Mouse (Mus musculus) gastrocnemius, postnatal 10 days (tissue): Measurements from ENCODE around the gene Gm11639. TPM values are rescaled to one million over a fixed set of nuclear protein-coding genes. Genes with fewer than 3 reads are reported as not detected.
"Not testable (repeated sequence)": the region's sequence is repeated elsewhere in the genome, so short reads cannot be mapped to it uniquely, and the experiment has no call there.

Source experiments
- DNase-seq: peaks from one replicate; pipeline ENCODE4 v3.0.0; 2021; ENCODE audit warnings: mixed read lengths
- total RNA-seq, 2 experiments: library from RNA; stranded (reverse); gene quantifications; 2 replicates each; pipeline ENCODE4 v1.2.3; 2021

Gene Gm11639
- total RNA-seq, 2 experiments from 2014 or later = 0.02 to 0.07 TPM

DNA sequence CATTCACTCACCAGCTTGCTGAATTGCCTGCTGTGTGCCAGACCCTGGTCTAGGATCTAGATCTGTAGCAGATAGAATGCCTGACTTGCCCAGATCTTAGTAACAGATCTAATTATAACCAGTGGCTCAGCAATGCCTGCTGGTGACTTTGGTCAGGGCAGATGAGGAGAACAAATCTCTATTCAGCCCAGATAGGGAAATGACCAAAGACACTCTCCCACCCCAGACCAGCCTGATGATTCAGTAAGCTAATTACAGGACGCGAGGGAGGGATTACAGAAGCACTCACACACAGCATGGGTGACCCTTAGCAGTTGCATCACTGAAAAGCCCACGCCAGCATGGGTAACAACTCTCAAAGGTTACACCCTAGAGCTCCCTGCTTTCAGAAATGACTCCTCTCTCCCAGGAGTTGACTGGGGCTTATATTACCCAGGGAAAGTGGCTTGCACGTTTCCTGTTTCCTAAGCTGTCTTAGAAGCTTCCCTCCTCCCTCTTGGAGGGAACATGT is 435.1 kb downstream of the Gm11639 start:
- no peak for DNase-seq

DNA sequence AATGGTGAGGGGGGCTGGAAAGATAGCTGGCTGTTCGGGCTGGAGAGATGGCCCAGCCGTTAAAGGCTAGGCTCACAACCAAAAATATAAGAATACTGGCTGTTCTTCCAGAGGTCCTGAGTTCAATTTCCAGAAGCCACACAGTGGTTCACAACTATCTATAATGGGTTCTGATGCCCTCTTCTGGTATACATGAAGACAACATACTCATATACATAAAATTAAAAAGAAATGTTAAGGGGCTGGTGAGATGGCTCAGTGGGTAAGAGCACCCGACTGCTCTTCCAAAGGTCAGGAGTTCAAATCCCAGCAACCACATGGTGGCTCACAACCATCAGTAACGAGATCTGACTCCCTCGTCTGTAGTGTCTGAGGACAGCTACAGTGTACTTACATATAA is 436.3 kb downstream of the Gm11639 start:
- DNase-seq = not testable (repeated sequence)

DNA sequence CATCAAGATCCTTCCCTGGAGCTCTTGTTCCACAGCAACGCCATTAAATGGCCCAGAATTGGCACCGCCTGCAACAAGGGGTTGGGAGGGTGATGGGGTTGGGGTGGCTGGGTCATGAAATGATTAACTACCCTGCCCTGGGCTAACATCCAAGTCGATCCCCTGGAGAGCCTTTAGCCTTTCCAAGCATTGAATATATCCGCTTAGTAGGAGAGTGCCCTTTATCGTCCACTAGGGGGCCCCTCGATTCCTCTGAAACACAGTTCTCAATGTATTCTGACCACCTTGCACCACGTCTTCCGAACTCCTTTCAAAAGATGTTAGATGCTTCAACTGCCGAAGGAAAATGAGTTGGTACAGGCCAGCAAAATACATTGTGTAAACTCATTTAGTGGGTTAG is 438.5 kb downstream of the Gm11639 start:
- DNase-seq = peak; percentile 46

DNA sequence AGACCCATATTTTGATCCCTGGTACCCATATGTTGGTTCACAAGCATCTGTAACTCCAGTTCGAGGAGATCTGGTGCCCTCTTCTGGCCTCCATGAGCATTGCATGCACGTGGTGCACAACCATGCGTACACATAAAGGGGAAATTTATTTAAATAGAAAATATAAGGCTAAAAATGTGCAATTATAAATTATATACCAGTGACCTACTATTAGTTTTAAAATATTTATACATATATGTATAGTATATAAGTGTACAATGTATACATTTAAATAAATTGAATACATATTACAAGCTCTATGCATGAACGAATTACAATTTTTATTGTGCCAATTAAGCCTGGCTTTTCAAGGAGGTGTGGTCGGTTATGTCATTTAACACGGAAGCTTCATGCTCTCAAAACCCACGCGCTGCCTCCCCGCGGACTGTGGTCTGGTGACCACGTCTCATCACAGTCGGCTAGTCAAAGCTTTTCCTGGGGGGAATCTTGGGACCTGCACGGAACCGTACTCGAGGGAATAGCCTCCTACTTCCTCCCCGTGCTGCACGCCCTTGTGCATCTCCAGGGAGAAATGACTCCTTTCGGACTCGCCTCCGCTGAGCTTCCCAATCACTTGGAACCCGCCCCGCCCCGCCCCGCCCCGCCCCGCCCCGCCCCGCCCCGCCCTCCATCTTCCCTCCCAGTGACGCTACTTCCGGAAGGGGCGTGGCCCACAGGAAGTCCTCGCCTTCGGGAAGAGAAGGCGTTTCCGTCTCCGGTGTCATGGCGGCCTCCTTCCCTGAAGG is 440.4 kb downstream of the Gm11639 start, which contains the start of gene Mettl2:
Gene Mettl2 (plus strand): TSS at position 691 of the 785 bp plus-strand sequence.
- DNase-seq = peak; percentile 83

DNA sequence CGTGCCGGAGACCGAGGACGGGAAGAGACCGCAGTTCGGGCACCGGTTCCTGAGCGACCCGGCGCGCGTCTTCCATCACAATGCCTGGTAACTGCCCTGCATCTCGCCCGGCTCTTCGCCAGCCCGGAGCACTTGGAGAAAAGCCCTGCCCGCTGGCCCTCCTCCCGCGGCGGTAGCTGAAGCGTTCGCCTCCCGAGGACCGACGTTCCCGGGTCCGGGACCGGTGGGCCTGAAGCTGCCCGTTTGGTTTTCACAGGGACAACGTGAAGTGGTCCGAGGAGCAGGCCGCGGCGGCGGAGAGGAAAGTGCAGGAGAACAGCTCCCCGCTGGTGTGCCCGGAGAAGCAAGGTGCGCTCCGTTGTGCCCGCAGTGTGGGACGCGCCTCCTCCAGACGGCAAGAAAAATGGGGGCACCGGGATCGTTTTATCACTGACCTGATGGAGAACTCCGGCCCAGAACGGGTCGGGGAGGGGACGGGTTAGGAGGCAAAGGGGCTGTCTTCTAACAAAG is 441.1 kb downstream of the Gm11639 start:
- DNase-seq = no peak

DNA sequence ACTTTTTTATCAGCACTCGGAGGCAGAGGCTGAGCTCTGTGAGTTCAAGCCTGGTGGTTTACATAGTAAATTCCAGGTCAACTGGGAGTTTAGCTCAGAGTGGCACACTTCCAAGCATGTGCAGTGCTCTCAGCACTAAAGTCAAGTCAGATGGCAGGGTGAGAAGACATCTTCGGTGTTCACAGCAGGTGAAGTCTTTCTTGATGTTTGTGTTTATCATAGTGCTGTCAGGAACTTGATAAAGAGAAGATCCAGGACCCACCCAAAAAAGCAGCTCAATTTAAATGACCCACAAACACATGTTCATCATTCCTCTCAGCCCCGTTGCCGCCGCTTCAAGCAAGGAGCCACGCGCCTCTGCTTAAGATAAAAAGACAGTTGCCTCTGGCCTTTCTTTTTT is 450.2 kb downstream of the Gm11639 start:
- no peak for DNase-seq

DNA sequence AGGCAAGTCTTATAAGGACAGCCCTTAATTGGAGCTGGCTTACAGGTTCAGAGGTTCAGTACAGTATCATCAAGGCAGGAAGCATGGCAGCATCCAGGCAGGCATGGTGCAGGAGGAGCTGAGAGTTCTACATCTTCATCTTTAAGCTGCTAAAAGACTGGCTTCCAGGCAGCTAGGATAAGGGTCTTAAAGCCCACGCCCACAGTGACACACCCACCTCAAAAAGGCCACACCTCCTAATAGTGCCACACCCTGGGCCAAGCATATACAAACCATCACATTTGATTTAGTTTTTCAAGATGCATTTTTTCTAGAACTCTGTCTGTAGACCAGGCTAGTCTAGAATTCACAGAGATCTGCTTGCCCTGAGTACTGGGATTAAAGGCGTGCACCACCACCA is 451.7 kb downstream of the Gm11639 start:
- not testable (repeated sequence) for DNase-seq

DNA sequence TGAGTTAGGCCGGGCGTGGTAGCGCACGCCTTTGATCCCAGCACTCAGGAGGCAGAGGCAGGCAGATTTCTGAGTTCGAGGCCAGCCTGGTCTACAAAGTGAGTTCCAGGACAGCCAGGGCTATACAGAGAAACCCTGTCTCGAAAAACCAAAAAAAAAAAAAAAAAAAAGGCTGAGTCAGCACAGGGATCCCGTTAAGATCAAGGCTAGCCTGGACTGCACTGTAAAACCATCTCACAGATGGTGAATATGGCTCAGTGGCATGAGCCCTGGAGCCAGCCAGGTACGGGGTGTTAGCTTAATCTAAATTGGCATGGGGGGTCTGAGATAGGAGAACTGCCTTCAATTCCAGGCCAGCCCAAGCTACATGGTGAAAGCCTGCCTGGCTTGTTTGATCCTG is 455.0 kb downstream of the Gm11639 start:
- not testable (repeated sequence) for DNase-seq

DNA sequence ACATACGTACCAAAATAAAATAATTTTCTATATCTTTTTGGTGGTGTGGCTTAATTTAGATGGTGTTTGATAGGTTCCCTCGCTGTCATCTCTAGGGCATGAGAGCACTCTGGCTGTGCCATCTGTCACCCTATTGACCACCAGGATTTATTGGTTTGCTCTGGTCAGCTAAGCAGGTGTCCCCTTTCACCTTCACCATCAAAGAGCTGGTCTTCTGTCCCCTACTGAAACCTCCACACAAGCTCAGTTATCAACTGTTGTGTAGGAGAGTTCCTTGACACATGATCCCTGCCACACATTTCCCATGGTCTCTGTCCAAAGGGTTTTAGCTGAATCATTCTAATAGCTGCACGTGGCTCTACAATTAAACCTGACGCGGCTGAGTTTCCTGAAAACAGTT is 455.6 kb downstream of the Gm11639 start:
- DNase-seq = no peak

DNA sequence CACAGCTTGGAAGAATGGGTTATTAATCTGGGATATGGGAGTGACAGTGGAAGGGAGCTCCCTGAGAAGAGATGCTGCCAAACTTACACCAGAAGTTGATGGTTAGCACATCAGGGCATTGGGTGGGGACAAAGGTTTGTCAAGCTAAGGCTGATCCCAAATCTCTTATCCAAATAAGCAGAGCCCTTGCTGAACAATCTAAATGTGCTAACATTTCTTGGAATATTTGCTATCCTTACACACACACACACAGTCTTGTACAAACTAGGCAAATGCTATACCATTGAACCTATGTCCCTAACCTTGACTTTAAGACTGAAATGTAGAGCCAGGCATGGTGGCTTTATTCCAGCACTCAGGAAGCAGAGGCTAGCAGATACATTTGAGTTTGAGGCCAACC is 458.1 kb downstream of the Gm11639 start:
- DNase-seq = no peak

DNA sequence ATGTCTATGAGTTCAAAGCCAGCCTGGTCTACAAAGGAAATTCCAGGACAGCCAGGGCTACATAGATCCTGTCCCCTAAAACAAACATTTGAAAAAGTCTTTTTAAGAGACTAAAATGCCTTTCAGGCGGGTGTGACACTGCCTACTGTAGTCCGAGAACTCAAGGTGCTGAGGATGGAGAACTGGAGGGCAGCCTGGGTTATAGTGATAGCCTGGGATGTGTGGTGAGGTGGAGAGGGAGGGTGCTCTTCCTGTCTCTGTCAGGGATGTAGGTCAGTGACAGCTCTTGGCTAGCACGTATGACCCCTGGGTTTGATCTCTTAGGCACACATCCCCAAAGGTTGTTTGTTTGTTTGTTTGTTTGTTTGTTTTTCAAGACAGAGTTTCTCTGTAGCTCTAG is 458.6 kb downstream of the Gm11639 start:
- no peak for DNase-seq

DNA sequence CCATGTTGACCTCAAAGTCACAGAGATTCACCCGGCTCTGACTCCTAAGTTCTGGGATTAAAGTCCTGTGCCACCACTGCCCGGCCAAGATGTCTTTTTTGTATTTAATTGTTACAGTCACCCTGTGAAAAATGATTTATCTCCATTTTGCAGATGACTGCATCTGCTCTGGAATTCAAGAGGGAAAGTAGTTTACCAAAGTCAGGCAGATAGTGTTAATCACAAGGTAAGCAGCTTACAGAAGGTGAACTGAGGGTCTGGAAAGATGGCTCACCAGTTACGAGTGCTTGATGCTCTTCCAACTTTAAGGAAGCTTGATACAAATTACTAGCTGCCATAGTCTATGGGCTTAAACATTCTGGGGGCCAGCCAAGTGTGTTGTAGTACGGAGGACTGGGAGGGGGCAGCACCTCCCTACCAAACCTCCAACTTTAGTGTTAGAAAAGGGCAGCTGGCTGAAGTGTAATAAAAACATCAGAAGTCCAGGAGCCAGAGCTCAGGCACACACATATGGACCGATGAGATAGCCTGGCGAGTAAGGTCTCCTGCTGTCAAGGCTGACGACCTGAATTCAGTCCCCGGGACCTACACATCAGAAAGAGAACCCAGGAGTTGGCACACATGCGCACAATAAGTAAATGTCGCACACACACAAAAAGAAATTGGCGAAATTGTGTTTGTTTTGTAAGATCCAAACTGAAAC is 459.2 kb downstream of the Gm11639 start:
- DNase-seq = no peak

DNA sequence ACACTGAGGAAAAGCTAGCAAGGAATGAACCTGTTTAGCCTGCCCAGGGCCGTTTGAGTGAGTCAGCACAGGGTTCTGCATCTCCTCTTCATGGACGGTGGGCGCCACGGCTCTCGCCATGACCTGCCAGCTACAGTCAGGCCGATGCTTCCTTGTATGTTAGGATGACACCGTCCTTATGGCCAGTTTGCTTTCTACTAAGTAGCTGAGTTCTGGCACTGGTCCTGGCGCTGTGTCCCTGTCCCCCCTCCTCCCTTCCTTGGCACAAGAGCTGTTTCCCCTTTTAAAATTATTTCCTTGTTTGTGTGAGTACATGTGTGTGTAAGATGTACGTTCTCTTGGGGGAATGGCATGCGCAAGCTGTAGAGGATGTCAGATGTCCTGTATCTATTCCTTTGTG is 459.7 kb downstream of the Gm11639 start:
- no peak for DNase-seq

DNA sequence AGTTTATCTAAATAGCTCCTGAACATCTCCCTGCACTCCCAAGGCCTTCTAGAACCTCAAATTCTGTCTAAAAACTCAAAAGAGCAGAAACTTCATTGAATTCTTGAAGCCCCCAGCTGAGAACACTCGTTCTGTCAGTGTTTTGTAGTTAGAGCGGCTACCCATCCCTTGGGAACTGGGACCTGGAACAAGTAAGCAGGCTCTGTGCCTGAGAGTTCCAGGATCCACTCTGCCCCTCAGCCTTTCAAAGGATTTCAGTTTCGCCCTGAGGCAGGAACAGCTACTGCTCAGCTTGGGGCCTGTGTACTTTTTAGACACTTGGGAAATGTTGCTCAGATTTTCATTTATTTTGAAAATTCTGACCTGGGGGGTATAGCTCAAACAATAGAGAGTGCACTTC is 461.1 kb downstream of the Gm11639 start, which contains the start of gene Gm10842:
Gene Gm10842 (plus strand): TSS at position 301 of the 400 bp plus-strand sequence.
- no peak for DNase-seq

DNA sequence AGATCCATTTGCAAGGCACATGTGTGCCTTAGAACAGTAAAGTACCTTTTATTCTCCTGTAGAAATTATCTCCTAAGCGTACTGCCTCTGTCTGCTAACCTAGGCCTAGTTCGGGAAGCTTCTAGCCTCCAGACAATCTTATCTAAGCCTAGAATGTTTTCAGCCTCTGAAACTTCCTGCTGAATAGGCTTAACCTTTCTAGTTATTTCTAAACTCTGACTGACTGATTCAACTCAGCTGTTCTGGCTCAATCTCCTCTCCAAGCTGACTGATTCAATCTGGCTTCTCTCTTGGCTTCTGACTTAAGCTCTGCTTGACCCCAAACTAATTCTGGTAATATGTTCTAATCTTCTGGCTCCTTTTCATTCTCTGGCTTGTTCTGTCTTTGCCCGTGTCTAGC is 463.8 kb downstream of the Gm11639 start:
- DNase-seq = no peak

DNA sequence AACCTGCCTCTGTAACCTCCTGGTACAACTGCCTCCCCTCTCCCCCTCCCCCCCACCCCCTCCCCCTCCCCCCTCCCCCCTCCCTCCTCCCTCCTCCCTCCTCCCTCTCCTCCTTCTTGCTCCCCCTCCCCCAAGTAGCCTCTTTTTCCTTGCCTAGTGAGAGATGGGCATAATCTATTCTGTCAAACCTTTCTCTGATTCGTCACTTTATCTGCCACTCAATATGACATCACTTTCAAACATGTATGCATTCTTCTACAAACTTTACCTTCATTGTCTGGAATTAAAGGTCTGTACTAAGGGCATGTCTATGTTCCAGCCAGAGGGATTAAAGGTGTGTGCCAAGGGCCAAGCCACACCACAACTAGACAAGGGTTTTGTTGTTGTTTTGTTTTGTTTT is 464.3 kb downstream of the Gm11639 start:
- DNase-seq = no peak

DNA sequence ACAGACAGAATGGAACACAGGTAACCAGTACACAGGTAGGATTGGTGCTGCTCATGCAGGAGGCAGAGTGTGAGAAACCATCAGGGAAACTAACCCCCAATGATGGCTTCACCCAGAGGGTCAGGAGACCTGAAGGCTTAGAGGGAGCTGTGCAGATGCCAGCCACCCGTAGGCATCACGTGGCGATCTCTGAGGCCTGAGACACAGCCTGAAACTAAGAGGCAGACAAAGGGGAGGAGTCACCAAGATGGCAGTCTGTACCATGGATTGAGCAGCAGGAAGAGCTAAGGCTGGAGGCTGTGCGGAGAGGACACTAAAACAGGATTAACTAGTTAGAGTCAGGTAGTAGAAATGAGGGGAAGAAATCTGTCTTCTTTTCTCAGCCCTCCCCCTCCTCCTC is 465.2 kb downstream of the Gm11639 start:
- DNase-seq = no peak

DNA sequence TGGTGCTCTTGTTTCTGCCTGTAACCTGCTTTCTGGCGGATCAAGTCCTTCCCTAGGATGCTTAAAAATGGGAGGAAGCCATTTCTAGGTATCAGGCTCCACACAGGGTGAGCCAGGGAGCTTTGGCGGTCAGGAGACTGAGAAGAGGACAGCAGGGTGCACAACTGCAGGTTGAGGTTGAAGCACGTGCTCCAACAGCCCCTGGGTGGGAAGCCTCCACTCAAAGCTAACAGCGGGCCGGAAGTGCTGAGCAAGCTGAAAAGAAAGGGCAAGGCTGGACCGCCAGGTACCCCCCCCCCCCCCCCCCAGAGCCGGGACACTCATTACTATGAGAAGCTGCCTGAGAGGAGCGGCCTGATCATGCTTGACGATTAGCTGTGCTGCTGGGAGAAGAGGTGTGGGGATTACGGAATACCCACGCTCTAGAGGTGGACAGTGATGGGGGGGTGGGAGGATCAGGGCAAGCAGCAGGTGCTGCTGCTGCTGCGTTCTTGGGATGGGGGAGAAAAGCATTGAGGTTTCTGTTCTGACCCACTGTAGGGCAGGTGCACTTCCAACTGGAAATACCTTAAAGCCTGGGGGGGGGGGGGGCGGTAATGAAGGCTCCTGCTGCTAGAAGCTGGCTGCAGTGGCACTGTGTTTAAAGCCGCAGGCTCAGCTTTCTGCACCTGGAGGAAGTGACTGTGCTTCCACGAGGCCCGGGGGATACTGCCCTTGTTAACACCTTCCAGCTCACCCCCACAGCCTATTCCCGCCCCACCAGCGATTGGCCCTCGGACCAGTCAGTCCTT is 465.9 kb downstream of the Gm11639 start:
- no peak for DNase-seq

DNA sequence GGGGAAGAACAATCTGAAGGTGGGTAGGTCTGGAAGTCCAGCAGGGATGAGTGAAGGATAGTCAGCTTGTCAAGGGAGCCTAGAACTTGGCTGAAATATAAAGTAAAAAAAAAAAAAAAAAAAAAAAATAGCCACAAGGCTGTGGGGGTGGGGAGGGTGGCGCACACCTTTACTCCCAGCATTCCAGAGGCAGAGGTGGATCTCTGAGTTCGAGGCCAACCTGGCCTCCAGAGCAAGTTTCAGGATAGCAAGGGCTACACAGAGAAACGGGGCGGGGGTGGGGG is 466.5 kb downstream of the Gm11639 start:
- no peak for DNase-seq

DNA sequence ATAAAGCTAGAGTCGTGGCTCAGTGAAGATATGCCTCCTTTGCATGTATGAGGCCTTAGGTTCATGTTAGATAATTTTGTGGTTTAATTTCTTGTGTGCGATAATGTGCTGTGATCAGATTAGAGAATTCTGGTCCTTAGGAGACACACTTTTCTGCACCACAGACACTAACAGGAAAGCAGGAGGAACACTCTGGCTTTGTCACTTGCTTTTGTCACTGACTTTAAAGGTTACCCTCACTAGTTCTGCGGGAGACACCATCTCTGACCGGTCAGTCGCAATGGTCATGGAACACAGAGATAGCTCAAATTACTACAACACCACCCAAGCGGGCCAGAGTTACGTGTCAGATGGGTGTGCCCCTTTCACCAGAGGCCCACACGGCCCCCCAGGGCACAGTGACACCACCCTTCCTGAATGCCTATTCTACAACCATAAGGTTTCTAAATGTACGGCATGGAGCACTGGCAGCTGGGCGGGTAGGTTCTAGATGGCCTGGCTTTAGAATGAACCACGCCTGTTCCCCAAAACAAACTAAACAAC is 466.9 kb downstream of the Gm11639 start:
- DNase-seq = no peak

DNA sequence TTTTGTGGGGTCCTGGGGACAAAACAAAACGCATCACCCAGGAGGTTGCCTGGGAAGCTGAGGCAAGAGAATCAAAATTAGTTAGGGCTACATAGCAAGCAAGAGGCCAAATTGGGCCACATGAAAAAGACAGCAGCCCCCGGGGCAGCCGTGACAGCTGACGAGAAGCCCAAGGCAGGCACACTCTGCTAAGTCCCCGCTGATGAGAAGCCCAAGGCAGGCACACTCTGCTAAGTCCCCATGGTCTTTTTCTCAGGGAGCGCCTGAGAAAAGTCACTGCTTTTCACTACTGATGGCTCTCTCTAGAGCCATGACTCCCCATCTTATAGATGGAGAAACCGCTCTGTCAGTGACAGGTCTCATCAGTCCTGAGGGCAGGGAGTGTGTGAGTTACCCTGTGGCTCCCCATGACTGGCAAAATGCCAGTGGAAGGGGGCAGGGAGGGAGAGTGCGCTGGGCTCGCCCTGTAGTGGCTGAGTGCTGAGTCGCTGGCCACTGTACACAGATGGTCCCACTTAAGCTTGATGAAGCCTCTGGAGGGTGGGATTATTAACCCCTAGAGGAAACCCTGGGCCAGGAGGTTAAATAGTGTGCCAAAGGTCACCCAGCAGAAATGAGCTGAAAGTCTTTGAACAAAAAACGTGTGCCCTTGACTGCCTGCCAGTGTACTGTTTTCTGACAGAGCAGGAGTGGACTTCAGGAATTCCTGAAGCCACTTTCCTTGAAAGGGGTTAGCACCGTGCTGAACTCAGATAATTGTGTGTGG is 467.7 kb downstream of the Gm11639 start:
- peak; percentile 34 for DNase-seq

DNA sequence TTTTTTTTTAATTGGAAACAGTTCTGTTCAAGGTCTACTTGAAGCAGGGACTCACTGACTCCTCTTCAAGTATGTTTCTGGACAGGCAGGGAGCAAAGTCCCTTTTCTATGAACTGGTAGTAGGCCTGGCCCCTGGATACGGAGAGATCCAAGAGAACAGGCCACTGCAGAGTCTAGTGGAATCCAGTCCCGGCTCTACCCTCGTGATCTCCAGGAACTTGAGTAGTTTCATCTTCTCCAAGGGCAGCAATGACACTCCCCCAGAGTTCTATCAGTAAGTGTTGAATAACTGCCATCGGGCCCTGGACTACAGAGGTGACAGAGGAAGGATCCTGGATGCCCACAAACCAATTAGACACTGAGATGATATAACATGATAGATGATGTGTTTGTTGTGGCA is 470.4 kb downstream of the Gm11639 start:
- no peak for DNase-seq
